Mouse (Mus musculus) erythroblast, embryonic 14.5 days (primary cell): ENCODE data around the gene Fcgr2b.
"Not testable (repeated sequence)": the region's sequence is repeated elsewhere in the genome, so short reads cannot be mapped to it uniquely, and the experiment has no call there.

ENCODE experiments used
- GATA1 ChIP-seq: IDR thresholded peaks from 2 replicates; pipeline ENCODE4 v1.6.1; 2012; ENCODE audit warnings: low read length, inconsistent platforms, mixed read lengths
- TAL1 ChIP-seq: IDR thresholded peaks from 3 replicates; pipeline ENCODE4 v1.6.1; 2012; ENCODE audit warnings: low read length, inconsistent platforms, mixed read lengths

DNA sequence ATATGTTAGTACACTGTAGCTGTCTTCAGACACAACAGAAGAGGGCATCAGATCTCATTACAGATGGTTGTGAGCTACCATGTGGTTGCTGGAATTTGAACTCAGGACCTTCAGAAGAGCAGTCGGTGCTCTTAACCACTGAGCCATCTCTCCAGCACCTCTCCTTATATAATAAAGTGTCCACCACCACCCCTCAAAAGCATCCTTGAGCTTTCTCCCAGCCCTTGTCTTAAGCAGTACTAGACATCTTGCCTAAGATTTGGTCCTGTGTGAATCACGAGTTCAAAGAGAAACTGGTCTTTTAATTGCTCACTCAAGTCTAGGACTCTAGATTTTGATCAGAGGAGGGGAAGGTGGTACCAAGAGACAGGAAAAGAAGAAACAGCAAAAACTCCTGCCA lies 997 bp downstream of the Fcgr2b start:
- not testable (repeated sequence) for TF ChIP-seq GATA1, TAL1
